Mouse (Mus musculus): ENCODE data around the gene Rfk. TPM values are rescaled to one million over a fixed set of nuclear protein-coding genes. Genes with fewer than 3 reads are reported as not detected.

Rfk gene
- total and polyA plus RNA-seq, 3 experiments, result 50.6 to 74.9 (median 73.6) TPM

DNA sequence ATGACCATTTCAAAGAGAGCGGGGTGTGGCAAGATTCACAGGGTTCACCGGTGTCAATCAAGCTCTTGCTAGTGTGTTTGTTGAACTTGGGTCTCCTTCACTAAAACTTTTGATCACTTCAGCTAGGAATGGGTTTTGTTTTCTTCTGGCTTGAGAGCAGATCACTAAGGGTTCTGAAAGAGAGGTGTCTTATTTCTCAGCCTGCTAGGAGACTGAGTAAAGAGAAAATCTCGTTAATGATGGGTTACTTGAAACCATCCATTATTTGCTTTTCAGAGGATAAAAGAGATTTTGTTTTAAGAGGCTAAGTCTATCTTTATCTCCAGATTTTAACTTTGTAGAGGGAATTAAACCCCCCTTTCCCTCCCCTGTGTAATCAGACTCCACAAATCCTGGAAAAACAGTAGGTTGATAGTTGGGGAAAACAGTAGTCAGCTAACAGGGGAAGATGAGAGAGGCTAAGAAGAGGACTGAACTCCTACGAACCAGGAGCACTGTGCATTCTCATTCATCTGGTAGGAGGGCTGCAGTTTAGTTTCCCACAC, 19.1 kb downstream of the Rfk start:
- H3K27ac ChIP-seq, result no peak overlapping the region
- no peaks in the 10 kb centered on the region for H3K27me3 ChIP-seq (ENCODE audit: control insufficient read depth, insufficient read depth, low read length)
- no peaks in the 10 kb centered on the region for H3K79me2 ChIP-seq (replicated peaks; ENCODE audit: control insufficient read depth, insufficient read depth, low read length)
- no peak for DNase-seq
- no peaks in the 10 kb centered on the region for H3K4me1 ChIP-seq (ENCODE audit: control insufficient read depth, insufficient read depth, low read length)
- H3K4me3 ChIP-seq, result no peak overlapping the region
- H3K9ac ChIP-seq (ENCODE audit: low read depth, low read length), result no peak overlapping the region
- intact Hi-C loops (cut with DNase I), result no loop called here
- H3K36me3 ChIP-seq (ENCODE audit: control insufficient read depth, insufficient read depth, low read length), result no peaks in the 10 kb centered on the region
- TF ChIP-seq CTCF (IDR thresholded peaks at IDR 0.05), result no peak
- no peak for TF ChIP-seq POLR2A (IDR thresholded peaks at IDR 0.05; ENCODE audit: insufficient read depth, low read depth, low read length)
- TF ChIP-seq EP300 (IDR thresholded peaks at IDR 0.05; ENCODE audit: insufficient read depth, low read depth, low read length), result no peak
- 57% methylated on average over 4 of the region's 4 CpGs for WGBS

GRCm38 (mm10) chr19:17417855-17418254, 24.0 kb downstream of the Rfk start:
- Histone ChIP-seq H3K27me3 (ENCODE audit: control insufficient read depth, insufficient read depth, low read length) (no peaks in the 10 kb centered on the region), H3K36me3 (ENCODE audit: control insufficient read depth, insufficient read depth, low read length) (no peaks in the 10 kb centered on the region), H3K27ac (no peak overlapping the region), H3K4me3 (no peak overlapping the region), H3K79me2 (replicated peaks; ENCODE audit: control insufficient read depth, insufficient read depth, low read length) (no peaks in the 10 kb centered on the region), H3K9ac (ENCODE audit: low read depth, low read length) (no peak overlapping the region), H3K4me1 (ENCODE audit: control insufficient read depth, insufficient read depth, low read length) (no peaks in the 10 kb centered on the region)
- WGBS, result 61% methylated on average over 1 of the region's 1 CpGs
- DNase-seq, result no peak
- TF ChIP-seq POLR2A (IDR thresholded peaks at IDR 0.05; ENCODE audit: insufficient read depth, low read depth, low read length), result no peak
- no peak for TF ChIP-seq EP300 (IDR thresholded peaks at IDR 0.05; ENCODE audit: insufficient read depth, low read depth, low read length)
- no peak for TF ChIP-seq CTCF (IDR thresholded peaks at IDR 0.05)
- intact Hi-C loops (cut with DNase I), result no loop called here

DNA sequence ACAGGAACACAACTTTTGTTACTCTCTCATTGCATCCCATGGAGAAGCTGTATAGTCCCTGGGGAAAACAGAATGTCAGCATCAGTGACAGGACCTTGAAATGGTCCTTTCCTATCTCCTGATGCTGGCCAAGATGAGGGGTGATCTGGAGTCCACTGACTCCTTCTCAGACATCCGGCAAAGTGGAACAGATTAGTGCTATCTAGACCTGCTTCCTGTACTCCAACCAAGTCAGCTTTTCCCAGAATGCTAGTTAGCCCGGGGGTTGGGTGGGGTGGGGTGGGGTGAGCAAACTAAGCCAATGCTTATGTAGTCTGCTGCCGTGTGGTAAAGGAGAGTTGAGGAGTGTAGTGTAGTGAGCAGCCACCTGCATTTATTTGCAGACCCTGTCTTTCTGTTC, 29.5 kb downstream of the Rfk start:
- WGBS, result 26% methylated on average over 3 of the region's 3 CpGs
- no peaks in the 10 kb centered on the region for H3K27me3 ChIP-seq (ENCODE audit: control insufficient read depth, insufficient read depth, low read length)
- no peak overlapping the region for H3K27ac ChIP-seq
- no peaks in the 10 kb centered on the region for H3K4me1 ChIP-seq (ENCODE audit: control insufficient read depth, insufficient read depth, low read length)
- no peak overlapping the region for H3K9ac ChIP-seq (ENCODE audit: low read depth, low read length)
- H3K79me2 ChIP-seq (replicated peaks; ENCODE audit: control insufficient read depth, insufficient read depth, low read length), result no peaks in the 10 kb centered on the region
- no peak overlapping the region for H3K4me3 ChIP-seq
- DNase-seq, result no peak
- TF ChIP-seq CTCF (IDR thresholded peaks at IDR 0.05), result no peak
- TF ChIP-seq POLR2A (IDR thresholded peaks at IDR 0.05; ENCODE audit: insufficient read depth, low read depth, low read length), result no peak
- TF ChIP-seq EP300 (IDR thresholded peaks at IDR 0.05; ENCODE audit: insufficient read depth, low read depth, low read length), result no peak
- no peaks in the 10 kb centered on the region for H3K36me3 ChIP-seq (ENCODE audit: control insufficient read depth, insufficient read depth, low read length)
- intact Hi-C loops (cut with DNase I), result no loop called here

DNA sequence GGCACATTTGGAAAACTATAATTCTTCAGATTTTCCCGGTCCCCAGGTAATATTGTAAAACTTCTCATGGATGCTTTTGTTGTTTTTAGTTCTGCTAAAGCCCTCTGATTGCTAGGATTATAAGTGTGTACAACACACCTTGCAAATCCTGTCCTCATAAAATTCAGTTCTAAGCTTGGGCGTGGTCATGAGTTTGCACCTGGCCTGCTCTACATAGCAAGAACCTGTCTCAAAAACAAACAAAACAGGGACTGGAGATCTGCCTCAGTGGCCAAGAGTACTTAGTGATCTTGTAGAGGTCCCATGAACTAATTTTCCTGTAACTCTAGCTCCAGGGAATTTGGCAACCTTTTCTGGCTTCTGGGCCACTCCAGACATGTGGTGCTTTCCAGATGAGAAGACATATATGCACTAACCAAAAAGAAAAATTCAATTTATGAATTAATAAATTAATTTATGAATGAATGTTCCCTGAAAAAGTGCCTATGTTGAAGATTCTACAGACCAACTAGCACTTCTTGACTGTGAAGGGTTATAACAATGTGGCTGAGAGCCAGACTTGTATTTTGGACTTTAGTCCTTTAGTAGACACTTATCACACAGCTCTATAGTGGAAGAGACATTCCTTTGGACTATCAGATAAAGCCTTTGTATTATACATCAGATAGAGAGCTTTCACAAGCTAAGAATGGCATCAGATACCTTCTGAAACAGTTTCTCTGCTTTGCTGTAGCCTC, 34.1 kb downstream of the Rfk start:
- no peak overlapping the region for H3K9ac ChIP-seq (ENCODE audit: low read depth, low read length)
- H3K27ac ChIP-seq, result no peak overlapping the region
- no peaks in the 10 kb centered on the region for H3K79me2 ChIP-seq (replicated peaks; ENCODE audit: control insufficient read depth, insufficient read depth, low read length)
- WGBS, result 87% methylated on average over 2 of the region's 2 CpGs
- no peak for DNase-seq
- intact Hi-C loops (cut with DNase I), result no loop called here
- H3K4me3 ChIP-seq, result no peak overlapping the region
- H3K27me3 ChIP-seq (ENCODE audit: control insufficient read depth, insufficient read depth, low read length), result no peaks in the 10 kb centered on the region
- H3K4me1 ChIP-seq (ENCODE audit: control insufficient read depth, insufficient read depth, low read length), result no peaks in the 10 kb centered on the region
- no peak for TF ChIP-seq EP300 (IDR thresholded peaks at IDR 0.05; ENCODE audit: insufficient read depth, low read depth, low read length)
- TF ChIP-seq POLR2A (IDR thresholded peaks at IDR 0.05; ENCODE audit: insufficient read depth, low read depth, low read length), result no peak
- TF ChIP-seq CTCF (IDR thresholded peaks at IDR 0.05), result no peak
- no peaks in the 10 kb centered on the region for H3K36me3 ChIP-seq (ENCODE audit: control insufficient read depth, insufficient read depth, low read length)

GRCm38 (mm10) chr19:17428561-17428914, 34.7 kb downstream of the Rfk start:
- no peaks in the 10 kb centered on the region for H3K4me1 ChIP-seq (ENCODE audit: control insufficient read depth, insufficient read depth, low read length)
- H3K36me3 ChIP-seq (ENCODE audit: control insufficient read depth, insufficient read depth, low read length), result no peaks in the 10 kb centered on the region
- H3K27ac ChIP-seq, result no peak overlapping the region
- H3K4me3 ChIP-seq, result no peak overlapping the region
- no peak overlapping the region for H3K9ac ChIP-seq (ENCODE audit: low read depth, low read length)
- 52% methylated on average over 2 of the region's 2 CpGs for WGBS
- no peaks in the 10 kb centered on the region for H3K27me3 ChIP-seq (ENCODE audit: control insufficient read depth, insufficient read depth, low read length)
- intact Hi-C loops (cut with DNase I), result no loop called here
- H3K79me2 ChIP-seq (replicated peaks; ENCODE audit: control insufficient read depth, insufficient read depth, low read length), result no peaks in the 10 kb centered on the region
- TF ChIP-seq CTCF (IDR thresholded peaks at IDR 0.05) (no peak), EP300 (IDR thresholded peaks at IDR 0.05; ENCODE audit: insufficient read depth, low read depth, low read length) (no peak), POLR2A (IDR thresholded peaks at IDR 0.05; ENCODE audit: insufficient read depth, low read depth, low read length) (no peak)
- no peak for DNase-seq

DNA sequence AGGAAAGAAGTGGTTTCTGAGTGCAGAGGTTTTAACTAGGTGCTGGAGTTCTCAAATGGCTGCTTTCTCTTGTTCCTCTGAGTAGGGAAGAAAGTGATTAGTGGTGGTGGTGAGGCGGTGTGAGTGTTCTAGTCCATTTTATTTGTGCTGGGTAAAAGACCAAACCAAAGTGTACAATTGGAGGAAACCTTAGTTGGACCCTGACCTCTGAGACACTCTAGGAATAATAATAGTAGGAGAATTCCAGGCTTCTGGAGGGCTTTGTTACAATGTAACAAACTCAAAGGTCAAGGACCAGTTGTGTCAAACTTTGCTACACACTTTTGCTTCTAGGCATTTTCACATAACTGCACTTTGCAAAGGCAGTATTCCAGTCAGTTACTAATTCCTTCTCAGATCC, 42.8 kb downstream of the Rfk start:
- no peaks in the 10 kb centered on the region for H3K4me1 ChIP-seq (ENCODE audit: control insufficient read depth, insufficient read depth, low read length)
- no peaks in the 10 kb centered on the region for H3K27me3 ChIP-seq (ENCODE audit: control insufficient read depth, insufficient read depth, low read length)
- H3K4me3 ChIP-seq, result no peak overlapping the region
- 61% methylated on average over 1 of the region's 1 CpGs for WGBS
- no peak for TF ChIP-seq CTCF (IDR thresholded peaks at IDR 0.05)
- no peak for TF ChIP-seq EP300 (IDR thresholded peaks at IDR 0.05; ENCODE audit: insufficient read depth, low read depth, low read length)
- TF ChIP-seq POLR2A (IDR thresholded peaks at IDR 0.05; ENCODE audit: insufficient read depth, low read depth, low read length), result no peak
- H3K27ac ChIP-seq, result no peak overlapping the region
- intact Hi-C loops (cut with DNase I), result no loop called here
- no peak overlapping the region for H3K9ac ChIP-seq (ENCODE audit: low read depth, low read length)
- no peak for DNase-seq
- H3K79me2 ChIP-seq (replicated peaks; ENCODE audit: control insufficient read depth, insufficient read depth, low read length), result no peaks in the 10 kb centered on the region
- H3K36me3 ChIP-seq (ENCODE audit: control insufficient read depth, insufficient read depth, low read length), result no peaks in the 10 kb centered on the region

All from heart, adult 2 months (tissue).